Mouse (Mus musculus) heart, adult 18-20 months (tissue): ENCODE data around the gene 1700023F06Rik. TPM values are rescaled to one million over a fixed set of nuclear protein-coding genes. Genes with fewer than 3 reads are reported as not detected.

Experiments used
- DNase-seq, 2 experiments: peaks; one replicate each; pipeline ENCODE4 v3.0.0; 2021 to 2022; ENCODE audit warnings: mixed read lengths in 1 of 2
- long read RNA-seq, 2 experiments: library from polyadenylated mRNA; stranded (forward); transcript quantifications; one replicate each; pipeline ENCODE4 v2.0.0; 2021
- total RNA-seq, 2 experiments: library from RNA; stranded (reverse); gene quantifications; 2 replicates each; pipeline ENCODE4 v1.2.3; 2021

Gene 1700023F06Rik
- not detected for total RNA-seq
- long read RNA-seq, experiment 1: 0 reads
- long read RNA-seq, experiment 2: 0 reads

DNA sequence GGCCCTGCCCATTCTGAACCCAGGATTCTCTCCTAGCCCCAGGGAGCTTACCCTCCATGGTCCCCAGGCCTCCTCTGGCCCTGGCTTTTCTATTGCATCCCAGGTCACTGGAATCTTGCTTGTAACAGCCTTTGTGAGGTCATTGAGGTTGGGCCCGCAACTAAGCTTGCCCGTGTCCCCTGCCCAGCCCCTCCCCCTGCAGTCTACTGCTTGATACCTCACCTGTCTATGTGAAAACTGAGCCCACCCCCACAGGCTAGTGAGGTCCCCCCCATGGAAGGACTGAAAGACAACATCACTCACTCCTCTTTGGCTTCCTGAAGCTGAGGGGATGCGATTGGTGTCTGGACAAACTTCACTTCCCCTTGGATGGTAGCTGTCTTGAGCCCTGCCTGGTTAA is at the start of gene 1700023F06Rik:
Gene 1700023F06Rik, minus strand, starts transcription at position 101 of the 400 bp plus-strand sequence.
- DNase-seq: no peak

DNA sequence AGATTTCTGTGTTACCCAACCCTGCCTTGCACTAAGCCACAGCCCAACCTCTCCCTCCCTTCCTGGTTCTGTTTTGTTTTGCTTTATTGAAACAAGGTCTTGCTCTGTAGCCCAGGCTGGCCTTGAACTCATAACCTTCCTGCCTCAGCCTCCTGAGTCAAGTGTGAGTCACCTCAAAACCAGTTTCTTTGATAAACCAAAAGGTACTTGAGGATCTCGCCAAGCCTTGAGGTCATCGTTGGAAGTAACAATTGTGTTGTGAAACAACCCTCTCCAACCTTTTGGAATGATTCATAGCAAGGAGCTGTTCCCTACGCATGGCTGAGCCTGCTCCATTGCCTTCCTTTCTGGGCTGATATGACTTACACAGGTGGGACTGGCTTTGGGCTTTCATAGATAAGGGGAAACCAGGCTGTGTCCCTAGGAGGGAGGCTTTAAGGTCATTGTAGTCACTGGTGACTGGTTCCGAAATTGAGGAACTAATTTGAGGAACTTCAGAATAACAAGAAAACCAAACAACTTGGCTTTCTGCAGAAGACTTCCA is 49.7 kb upstream of the 1700023F06Rik start:
- no peak for DNase-seq

DNA sequence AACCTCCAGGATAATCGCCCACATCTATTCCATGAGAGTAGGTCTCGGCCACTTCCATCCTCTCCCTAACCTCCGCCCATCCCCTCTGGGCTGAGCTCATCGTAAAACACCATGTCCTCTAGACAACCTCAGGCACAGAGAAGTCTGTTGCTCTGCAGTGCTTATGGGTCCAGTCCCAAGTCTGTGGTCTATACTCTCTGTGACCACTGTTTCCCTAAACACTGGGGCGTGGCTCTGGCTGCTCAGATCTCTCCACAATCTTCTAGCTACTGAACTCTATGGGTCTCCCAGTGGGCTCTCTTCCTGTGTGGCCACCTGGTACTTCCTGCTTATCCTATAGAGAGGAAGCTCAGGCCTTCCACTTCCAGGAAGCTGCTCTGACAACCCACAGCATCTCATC is 45.2 kb upstream of the 1700023F06Rik start:
- no peak for DNase-seq

DNA sequence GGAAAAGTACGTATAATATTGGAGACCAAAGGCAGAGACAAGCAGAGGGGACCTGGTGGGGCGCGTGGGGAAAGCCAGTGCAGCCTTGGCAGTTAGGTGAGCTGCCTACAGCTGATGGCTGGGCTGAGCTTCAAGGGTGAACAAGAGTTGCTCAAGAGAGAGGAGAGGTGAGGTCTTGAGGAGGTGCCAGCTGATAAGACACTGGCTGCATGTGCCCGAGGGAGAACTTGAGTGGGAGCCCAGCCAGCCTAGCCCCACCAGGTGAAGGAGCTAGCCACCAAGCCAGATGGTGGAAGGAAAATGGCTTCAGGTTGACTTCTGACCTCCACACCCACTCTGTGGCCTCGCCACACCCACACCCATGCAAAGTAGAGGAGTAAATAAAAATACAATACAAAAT is 44.0 kb upstream of the 1700023F06Rik start:
- DNase-seq: no peak

DNA sequence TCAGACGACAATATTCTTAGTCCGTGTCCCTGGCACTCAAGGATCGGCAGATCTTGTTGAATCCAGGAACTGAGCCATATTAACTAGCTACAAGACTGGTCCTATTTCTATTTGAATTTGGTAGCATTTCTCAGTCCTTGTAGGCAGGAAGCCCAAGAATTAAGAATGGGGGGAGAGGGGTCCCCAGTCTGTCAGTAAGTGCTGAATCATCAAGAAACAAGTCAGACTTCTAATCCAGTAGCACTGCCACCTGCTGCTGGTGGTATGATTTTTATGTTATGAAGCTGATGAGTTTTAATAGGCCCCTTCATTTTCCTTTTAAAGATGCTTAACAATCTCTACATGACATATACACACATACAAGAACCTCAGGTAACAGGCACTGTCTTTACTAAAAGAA is 42.0 kb upstream of the 1700023F06Rik start:
- no peak for DNase-seq

DNA sequence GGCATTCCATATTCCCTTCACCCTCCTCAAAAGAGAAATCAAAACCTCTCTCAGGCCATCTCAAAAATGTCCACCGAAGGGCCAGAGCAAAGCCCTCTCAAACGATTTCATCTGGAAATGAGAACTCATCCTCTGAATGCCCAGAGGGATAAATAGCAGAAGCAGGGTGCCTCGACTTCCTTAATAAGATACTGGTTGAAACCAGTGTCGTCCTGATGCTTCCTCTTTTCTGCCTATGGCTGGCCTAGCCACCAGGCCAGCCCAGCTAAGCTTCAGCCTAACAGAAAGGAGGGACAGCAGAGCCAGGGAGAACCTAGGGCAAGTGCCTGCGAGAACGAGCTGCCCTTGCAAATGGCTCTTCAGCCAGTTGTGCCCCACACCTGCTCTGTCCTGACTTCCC is 41.2 kb upstream of the 1700023F06Rik start:
- peak in 1 of 2 experiments; percentile 62 for DNase-seq

DNA sequence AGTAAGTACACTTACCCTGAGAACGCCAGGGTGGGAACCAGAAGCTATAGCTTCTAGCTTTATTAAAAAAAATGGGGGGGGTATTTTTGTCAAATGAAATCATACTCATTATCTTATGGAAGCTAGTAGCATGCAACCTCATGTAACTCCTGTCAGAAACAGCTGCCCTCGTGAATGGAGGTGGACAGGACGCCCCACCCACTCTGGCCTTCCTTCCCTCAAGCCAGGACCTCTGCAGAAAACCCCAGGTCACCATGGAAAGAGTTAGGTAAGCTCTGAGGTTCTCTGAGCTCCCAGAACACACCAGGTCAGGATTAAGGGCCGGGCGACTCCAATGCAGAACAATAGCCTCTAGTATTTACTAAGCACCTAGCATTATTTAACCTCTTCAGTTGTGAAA is 40.5 kb upstream of the 1700023F06Rik start:
- DNase-seq: no peak

DNA sequence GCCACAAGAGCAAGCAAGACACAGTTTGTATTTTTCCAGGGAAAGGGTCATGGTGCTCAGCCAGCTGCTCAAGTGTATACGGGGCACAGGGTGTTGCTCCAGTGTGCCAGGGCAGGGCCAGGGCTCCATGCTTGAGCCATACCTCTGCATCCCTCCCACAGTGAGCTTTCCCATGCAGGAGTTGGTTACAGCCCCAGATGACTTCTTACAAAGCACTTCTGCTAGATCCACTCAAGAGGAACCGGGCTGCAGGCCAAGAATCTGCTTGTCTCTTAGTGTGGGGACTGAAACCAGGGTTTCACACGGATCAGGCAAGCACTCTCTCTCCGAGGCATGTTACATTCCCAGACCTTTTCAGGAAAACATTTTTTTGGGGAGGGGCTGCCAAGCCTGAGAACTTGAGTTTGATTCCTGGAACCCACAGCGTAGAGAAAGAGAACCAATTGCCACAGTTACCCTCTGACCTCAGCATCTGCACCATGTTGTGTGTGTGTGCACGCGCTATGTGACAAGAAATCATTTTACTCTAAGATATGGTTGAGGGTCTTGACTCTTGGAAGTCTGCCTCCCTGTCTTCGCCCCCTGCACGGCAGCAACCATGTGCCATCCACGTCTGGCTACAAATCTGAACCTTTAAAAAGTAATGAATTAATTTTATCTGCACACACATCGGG is 39.3 kb upstream of the 1700023F06Rik start:
- peak; percentile 90 to 91 for DNase-seq

DNA sequence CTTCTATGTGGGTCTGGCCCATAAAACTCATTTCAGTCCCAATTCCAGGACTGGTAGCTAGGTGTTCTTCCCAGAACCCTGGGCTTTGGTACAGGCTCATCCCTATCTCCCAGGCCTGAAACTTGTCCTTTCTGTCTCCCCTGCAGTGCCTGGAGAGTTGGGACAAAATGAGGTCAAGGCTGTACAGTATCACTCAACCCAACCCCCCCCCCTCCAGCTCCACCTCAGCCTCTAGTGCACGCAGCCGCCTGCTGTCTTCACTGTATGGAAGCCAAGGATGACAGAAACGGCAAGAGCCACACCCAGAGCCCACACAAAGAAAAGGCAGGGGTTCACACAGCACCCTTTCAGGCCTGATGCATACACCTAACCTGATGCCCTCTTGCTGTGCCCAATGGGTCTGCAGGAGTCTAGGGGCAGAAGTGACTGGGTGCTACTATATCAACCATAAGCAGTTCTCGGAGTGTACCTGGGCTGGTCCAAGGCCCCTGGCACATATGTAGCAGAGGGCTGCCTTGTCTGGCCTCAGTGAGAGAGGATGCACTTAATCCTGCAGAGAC is 38.5 kb upstream of the 1700023F06Rik start:
- no peak for DNase-seq

DNA sequence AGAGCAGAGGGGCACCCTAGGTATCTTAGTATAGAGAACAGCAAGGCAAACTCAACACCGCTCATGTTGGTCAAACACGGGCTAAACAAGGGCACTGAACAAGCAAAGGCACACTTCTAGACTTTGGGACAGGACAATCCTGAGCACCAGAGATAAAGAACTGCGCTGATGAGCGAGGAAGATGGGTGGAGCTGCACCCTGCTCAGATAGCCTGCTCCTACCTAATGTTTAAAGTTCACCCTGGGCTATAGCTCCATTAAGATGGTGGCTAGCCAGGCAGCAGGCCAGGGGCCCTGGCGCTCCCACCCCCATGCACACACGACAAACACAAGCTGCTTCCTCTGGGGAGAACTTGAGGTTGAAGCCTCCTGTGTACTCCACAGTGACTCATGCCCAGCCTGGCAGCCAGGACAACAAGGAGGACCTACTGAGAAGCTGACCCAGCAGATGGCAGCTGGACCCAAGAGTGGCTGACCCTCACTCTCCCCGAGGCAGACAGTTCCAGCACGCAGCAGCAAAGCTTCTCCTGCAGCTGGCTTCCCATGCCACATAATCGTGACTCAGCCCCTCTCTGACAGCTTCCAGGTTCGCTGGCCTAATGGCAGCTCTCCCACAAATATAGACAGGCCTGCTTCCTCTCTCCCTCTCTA is 37.8 kb upstream of the 1700023F06Rik start:
- peak; percentile 69 to 83 for DNase-seq

DNA sequence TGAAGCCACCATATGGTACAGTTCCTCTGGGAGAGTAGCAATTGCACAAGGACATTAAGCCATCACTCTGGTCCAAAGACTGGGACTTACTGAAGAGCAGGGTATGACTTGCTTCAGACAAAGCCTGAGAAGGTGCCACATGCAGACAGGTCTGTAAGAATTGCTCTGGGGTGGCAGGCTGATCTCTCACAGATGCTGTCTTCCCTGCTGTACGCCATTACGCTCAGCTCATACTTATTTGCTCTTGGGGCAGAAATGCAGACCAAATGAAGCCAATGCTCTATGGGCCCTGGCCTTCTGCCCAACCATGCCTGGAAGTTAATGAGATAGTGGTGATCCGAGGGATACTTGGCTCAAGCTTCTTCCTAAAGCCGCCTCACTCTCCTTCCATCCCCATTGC is 36.5 kb upstream of the 1700023F06Rik start:
- no peak for DNase-seq

DNA sequence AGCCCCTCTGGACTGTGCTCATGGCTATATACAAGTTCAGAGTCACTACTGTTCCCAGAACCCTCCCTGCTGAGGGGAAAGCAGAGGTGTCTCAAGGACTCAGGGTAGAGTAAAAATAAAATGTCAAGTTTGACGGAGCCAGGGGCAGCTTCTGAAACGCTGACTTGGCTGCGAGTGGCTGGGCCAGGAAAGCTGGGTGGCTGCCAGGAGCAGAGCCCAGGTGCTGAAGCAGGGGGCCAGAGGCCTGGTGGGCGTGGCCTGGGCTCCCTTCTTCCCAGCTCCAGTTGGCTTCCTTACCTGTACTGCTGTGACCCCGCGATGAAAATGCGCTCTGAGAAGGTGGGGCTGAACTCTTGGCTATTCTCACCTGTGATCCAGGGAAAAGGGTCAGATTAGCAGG is 32.4 kb upstream of the 1700023F06Rik start:
- DNase-seq: no peak

DNA sequence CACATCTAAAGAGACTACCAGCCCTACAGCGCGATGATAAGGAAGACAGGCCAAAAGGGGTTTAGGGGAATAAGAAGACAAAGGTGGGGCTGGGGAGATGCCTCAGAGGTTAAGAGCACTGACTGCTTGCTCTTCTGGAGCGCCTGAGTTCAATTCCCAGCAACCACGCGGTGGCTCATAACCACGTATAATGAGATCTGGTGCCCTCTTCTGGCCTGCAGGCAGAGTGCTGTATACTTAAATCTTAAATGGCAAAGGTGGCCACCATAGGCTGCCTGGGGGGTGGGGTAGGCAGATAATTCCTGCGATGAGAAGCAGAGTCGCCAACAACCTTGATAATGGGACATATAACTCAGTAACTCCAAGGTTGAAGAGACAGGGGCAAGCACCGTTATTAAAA is 29.4 kb upstream of the 1700023F06Rik start:
- DNase-seq: no peak

DNA sequence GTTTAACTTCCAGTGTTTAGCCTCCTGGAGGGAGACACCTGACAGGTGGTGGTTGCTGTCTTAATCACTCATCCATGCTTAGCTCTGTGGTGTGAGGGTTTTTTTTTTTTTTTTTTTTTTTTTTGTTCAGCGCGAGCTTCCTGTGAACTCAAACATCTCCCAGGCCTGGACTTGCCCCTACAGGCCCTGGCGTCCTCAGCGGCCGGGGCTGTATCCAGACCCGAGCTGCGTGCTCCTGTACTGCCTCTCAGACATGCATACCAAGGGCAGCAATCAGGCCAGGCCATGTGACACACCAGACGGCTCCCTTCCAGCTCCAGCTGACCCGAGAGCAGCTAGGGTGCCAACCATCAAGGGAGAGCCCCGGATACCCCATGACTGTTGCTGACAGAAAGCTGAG is 28.5 kb upstream of the 1700023F06Rik start:
- no peak for DNase-seq

DNA sequence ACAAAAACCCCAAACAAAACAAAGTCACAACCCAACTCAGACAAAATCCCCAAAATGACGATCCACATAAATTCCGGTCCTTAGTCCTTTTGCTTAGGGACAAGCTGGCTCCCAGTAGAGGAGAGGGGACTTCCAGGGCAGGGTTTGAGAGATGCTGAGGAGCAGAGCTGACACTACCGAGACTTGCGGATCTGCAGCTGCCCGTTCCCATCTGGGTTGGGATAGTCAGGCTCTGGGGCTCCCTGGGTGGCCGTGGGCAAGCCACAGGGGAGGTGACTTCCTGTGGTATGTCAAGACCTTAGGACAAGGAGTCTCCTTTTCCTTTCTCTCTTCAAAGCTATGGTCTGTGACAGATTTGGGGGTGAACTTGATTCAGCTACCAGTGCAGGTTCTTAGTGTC is 28.1 kb upstream of the 1700023F06Rik start:
- no peak for DNase-seq

DNA sequence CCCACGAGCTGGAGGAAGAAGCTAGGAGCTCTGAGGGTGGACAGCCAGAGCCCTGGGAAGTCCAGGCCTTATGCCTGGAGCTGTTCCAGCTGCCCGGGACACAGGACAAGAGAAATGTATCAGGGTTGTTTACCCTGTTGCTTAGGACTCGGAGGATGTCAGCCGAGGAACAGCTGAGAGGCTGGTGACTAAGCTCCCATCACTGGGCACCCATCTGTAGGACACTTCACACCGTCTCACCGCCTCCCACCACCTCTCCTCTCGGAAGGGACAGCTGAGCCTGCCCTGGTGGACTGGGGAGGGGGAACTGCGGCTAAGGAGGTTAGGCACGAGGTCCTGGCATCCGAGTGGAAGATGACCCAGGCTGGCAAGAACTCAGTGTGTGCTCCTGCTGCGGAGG is 27.3 kb upstream of the 1700023F06Rik start:
- peak in 1 of 2 experiments; percentile 59 for DNase-seq

DNA sequence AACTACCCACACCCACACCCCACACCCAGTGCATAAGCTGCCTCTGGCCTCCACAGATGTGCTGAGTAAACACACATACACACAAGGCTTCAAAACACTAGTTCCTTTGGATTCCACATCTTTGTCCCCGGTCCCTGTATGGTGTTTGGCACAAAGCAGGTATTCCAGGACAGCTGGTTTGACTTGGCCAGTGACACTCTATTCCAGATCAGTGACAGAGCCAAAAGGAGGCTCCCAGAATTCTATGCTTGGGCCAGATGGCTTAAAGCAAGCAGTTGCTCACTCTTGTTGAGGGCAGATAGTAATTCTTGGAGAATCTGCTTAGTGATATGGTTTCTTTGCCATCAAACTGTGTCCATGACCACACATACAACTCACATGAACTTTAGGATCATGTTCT is 26.1 kb upstream of the 1700023F06Rik start:
- DNase-seq: no peak

DNA sequence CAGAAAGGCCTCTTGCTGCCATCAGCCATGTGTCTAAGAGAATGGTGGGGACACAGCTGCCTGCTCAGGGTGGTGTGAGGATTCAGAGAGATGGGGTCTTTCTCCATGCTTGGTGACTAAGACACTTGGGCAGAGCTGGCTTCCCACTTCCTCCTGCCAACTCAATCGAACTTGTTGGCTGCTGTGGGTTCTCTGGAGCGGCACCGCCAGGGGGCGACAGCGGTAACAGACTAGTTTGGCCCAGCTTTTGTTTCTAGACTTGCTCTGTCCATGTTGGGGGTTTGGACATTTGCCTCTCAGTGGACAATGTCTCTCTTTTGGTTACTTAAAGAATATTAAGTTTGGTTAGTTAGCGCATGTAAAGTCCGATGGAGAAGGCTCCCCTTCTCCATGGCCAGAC is 24.6 kb upstream of the 1700023F06Rik start:
- peak; percentile 87 to 93 for DNase-seq

DNA sequence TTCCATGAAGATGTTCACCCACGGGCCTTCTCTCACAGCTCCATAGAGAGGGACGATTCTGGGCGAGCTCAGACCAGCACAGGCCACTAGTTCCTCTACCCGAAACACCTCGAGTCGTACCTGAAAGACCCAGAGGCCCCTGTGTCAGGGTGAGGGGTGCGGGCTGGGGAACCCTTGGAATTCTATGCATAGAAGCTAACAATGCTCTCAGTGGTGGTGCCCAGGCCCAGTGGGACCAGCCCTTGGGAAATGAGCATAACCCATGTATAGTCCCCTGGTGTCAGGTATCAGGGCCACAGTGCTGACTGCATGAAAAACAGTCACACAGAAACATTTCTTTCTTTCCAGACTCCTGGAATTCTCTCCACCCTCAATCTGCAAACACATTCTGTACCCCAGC is 23.0 kb upstream of the 1700023F06Rik start:
- no peak for DNase-seq

DNA sequence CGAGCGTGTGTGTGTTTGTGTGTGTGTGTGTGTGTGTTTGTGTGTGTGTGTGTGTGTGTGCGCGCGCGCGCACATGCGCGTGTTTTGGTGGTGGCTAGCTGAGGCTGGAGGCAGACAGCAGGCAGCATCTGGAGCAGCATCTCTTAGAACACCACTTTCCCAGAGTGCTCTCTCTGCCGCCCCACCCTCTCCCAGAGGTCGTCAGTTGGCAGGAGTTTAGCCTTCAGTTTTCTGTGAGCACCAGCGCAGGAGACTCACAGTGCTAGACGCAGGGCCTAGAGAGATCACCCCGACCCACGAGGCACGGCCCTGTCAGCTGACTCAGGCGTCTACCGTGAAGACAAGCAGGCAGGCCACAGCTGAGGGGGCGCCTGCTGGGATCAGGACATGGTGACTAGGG is 22.3 kb upstream of the 1700023F06Rik start:
- DNase-seq: peak; percentile 47 to 64

DNA sequence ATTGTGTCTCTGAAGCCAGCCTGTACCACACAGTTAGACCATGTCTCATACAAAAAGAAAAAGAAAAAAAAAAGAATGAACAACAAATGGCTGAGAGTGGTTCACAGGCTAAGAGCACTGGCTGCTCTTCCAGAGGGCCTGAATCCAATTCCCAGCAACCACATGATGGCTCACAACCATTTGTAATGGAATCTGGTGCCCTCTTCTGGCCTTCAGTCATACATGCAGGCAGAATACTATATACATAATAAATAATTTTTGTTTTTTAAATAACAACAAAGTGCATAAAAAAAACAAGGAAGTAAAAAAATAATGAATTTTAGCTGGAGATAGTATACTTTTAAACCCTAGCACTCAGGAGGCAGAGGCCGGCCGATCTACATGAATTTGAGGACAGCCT is 21.2 kb upstream of the 1700023F06Rik start:
- DNase-seq: no peak

DNA sequence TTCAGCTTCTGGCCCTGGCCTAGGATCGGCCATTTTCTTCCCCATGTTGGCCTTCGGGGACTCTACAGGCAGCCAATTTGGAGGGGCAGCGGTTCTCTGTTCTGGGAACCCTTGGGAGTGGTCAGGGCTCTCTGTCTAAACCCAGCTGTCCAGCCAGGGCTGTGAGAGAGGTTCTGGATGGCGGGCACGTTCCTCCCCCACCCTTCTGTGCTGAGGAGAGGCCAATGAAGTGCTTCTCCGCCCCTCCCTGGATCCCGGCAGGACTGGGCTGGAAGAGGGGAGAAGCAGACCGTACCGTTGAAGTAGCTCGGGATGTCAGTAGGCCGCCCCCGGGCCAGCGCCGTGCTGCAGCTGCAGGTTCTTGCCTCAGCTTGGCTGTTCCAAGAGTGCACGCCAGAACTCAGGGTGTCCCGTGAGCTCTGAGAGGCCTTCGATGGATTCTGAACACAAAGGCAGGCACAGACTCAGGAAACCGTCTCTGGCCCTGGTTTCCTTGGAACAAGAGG is 15.6 kb upstream of the 1700023F06Rik start:
- DNase-seq: peak; percentile 55 to 72

DNA sequence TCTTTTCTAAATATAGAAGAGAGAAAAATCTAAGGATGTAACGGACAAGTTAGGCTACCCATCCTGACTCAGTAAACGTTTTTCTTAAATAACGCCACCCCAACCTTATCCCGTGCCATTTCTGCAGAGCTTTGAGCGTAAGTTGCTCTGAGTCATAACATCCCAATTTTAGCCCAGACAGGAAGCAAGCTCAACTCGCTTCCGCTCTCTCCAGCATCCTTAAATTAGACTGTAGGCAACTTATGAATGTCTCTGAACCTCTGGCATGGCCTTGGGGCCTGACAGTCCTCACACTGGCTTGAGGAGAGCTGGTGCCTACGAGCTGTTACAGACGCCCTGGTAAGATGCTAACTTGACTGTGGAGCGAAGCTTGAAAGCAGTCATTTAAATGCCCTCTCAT is 15.1 kb upstream of the 1700023F06Rik start:
- DNase-seq: peak in 1 of 2 experiments; percentile 68
